Mouse (Mus musculus): ENCODE data around the gene Ankrd13b. TPM values are rescaled to one million over a fixed set of nuclear protein-coding genes. Genes with fewer than 3 reads are reported as not detected.

The Ankrd13b gene
- total RNA-seq, 1 experiment from 2014 or later, result 8.2 TPM

- DNase-seq, result no peak
Measured at GRCm38 (mm10) chr11:77492311-77492871, 2.9 kb upstream of the Ankrd13b start.

- DNase-seq, result peak; percentile 71
Measured at GRCm38 (mm10) chr11:77491502-77492291, 2.2 kb upstream of the Ankrd13b start.

- peak; percentile 95 for DNase-seq
Measured at GRCm38 (mm10) chr11:77491123-77491501, 1.6 kb upstream of the Ankrd13b start.

DNA sequence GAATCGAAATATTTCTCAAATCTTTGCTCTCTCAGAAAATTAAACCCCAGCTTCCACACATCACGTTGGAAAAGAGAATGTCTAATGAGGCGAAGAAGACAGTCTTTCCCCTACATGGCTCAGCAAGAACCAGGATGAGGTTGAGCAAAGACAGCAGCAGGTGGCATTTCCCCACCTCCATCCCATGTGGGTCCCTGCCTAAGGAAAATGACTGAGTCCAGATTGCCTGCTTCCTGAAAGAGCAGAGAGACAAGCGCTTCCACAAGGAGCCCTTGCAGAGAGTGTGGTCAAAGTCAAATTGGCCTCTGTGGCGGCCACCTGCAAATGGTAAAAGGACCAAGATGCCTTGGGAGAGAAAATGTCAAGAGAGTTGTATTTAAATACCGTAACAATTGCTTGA lies 973 bp upstream of the Ankrd13b start:
- no peak for DNase-seq

DNA sequence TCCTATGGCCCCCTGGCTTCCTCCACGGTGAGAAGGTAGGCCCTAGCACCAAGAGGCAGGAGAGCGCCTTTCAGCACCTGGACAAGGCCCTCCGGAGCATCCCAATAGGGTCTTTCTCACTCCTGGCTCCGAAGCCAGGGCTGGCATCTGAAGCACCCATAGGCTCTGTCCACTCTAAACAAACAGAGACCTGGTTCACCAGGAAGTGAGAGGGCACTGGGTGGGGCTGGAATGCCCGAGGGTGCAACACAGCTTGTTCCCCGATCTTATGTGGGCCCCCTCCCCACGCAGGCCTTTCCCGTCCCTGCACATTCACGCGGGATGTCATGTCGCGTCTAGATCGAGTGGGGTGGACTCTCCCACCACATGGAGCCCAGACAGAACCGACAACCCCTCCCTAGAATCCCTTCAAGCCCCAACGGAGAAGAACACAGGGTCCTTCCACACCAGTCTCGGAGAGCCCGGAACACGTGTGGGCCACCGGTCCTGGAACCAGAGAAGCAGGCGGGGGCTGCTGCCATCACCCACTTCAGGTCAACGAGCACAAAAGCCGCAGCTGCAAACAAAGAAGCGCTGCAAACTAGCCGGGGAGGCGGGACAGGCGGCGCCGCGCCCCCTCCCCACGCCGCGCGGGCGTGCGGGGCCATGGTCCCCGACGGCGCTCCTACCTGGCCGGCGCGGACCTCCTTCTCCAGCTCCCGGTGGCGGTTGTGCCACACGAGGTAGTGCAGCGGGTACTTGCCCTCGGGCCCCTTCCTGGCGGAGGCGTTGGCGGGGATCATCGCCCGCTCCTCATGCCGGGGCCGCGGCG lies 502 bp downstream of the Ankrd13b start:
- DNase-seq, result peak; percentile 9

GRCm38 (mm10) chr11:77486798-77487197 lies 2.7 kb downstream of the Ankrd13b start:
- peak; percentile 42 for DNase-seq

DNA sequence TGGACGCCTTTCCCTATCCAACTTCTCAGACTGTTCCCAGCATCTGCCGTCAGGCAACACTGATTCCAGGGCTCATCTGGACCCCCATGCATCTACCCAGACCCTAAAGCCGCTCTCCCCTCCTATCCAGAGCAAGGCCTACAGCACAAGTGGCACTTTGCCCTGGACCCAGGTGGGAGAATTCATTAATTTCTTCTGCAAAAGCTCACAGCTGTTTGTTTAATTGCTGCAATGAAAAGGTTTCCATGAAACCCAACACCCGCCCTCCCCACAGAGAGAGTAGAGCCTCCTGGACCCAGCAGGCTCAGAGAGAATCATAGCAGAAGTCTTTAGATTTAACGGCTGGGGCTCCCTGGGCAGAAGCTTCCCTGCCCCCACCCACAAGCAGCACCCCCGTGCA lies 4.2 kb downstream of the Ankrd13b start:
- DNase-seq, result no peak

DNA sequence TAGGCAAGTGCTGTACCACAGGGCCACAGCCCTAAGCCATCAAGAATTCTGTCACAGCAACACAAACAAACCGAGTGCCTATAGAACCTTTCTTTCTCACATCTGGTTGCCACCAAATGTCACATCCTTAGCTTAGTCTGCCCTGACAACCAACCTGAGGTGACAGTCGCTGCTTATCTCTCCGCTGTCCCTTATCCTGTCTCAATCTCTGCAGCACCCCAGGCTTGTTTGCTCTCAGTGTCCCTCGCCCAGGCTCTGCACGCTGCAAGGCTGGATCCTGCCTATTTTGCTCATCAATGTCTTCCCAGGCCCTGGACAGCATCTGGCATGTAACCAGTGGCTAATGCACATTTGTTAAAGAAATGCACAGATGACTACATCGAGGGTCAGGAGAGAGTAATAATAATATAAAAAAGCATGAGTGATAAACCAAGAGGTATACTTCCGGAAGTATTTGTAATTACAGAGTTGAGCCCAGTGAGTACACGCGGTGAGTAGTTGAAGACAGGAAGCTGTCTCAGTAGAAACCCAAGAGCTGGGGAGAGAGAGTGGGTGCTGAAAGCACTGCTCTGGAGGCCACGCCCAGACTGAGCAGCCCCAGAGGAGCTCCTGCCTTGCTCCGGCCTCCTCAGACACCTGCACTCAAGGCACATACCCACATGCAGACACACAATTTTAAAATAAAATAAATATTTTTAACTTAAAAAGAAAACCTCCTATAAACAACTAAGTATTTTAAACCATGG lies 5.8 kb downstream of the Ankrd13b start:
- DNase-seq, result no peak

GRCm38 (mm10) chr11:77483043-77483442 lies 6.4 kb downstream of the Ankrd13b start:
- DNase-seq, result no peak

GRCm38 (mm10) chr11:77476895-77477294 lies 12.6 kb downstream of the Ankrd13b start:
- DNase-seq, result no peak

DNA sequence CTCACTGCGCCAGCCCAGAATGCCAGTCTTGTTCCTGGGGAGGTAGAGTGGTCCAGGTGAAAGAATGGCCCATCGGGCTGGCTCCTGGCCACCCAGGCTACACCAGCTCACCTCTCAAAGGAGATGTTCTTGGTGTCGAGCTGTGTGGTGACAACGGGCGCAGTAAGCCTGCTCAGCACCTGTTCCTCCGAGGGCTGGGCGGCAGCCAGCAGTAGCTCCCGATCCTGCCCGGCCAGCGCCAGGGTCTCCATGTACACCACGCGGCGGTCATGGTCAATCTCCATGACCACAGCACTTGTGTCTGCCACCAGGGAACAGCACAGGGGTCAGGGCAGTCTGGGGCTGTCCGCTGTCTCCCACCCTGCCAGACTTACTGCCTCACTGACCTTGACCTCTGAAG lies 13.3 kb downstream of the Ankrd13b start:
- DNase-seq, result no peak

DNA sequence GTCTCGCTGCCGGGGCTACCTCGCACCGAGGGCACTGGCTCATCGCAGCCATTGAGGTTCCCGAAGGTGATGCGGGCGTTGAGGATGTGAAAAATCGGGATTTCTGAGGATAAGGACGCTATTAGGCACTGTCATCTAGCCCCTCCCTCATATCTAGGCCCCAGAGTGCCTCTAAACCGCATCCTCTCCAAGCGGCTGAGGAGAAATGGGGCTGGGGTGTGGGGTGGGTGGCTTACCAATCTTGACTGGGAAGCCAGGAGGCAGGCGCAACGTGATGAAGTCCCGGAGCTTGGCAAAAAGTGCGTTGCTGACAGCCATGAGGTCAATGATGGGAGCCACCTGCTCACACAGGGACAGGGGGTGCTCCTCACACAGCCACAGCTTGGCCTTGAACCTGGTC lies 16.7 kb downstream of the Ankrd13b start:
- no peak for DNase-seq

- DNase-seq, result no peak
Measured at GRCm38 (mm10) chr11:77471407-77471806, 18.1 kb downstream of the Ankrd13b start.

GRCm38 (mm10) chr11:77468397-77468796 lies 21.1 kb downstream of the Ankrd13b start:
- no peak for DNase-seq

GRCm38 (mm10) chr11:77467784-77468183 lies 21.7 kb downstream of the Ankrd13b start:
- DNase-seq, result peak; percentile 93

DNA sequence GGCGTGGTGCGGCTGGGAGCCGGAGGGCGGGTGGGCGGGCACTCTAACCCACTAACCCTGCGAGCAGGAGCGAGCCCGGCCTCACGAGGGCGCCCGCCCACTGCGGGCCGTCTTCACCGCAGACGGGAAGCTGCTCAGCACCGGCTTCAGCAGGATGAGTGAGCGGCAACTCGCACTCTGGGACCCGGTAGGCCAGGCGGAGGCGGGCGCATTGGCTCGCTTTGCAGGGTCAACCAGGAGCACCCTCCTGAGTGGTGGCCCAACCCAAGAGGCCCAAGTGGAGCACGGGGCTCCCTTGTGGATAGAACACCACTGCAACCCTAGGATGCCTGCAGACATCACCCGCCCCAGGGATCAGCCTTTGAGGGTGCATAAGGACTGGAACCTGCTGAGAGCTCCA lies 22.3 kb downstream of the Ankrd13b start:
- peak; percentile 88 for DNase-seq

DNA sequence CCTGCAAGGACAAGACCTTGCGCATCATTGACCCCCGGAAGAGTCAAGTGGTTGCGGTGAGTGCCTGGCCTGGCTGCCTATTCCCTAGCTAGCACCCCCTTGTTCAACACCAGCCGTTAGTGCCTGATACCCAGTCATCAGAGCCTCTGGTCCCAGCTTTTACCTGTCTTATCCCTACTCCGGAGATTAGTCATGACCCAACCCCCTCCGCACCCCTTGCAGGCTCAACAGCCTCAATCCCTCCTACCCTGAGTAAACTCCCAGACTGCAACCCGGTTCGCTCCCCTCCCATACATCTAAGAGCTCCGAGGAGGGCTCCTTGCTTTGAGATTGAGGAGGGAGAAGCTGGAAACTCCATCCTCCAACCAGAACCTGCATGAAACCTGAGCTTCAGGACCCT lies 22.9 kb downstream of the Ankrd13b start:
- no peak for DNase-seq

DNA sequence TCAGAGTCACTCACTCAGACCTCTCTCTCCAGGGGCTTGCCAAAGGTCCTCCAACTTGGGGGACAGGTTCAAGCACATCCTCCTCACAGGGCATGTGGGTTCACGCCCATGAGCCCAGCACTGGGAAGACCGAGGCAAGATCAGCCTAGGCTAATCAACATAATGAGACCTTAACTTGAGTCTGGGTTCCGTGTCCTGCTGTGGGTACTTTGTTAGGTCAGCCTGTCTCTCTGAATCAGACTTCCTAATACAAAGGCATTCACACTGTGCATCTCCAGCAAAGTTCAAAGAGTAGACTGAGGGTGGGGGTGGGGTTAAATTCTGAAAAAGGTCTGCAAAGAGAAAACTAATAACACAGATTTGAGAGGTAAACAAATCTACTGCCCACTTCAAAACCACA lies 24.4 kb downstream of the Ankrd13b start:
- DNase-seq, result no peak

- peak; percentile 86 for DNase-seq
Measured at GRCm38 (mm10) chr11:77464684-77465083, 24.8 kb downstream of the Ankrd13b start.

DNA sequence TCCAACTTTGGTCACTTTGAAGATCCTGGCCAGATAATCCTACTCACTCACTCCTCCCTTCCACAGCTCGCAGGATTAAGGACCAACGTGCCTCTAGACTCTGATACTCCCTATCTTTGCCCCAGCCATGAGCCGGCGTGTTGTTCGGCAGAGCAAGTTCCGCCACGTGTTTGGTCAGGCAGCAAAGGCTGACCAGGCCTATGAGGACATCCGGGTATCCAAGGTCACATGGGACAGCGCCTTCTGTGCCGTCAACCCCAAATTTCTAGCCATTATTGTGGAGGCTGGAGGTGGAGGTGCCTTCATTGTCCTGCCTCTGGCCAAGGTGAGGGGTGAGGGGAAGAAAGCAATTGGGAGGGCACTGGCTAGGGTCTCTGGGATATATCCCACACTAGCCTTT lies 25.7 kb downstream of the Ankrd13b start:
- DNase-seq, result no peak

DNA sequence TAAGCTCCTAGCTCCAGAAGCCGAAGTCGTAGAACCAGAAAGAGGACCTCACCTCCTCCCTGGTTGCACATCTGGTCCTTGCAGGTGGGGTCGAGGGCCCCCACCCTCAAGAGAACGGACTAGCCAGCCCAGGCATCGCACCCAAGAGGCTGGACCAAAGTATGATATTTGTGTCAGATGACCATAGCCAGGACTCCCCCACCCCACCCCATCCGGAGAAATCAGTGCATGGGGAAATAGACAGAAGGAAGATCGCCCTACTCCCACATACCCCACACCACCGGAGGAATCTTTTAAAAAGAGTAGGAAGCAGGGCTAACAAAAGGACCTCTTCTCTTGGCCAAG lies 26.4 kb downstream of the Ankrd13b start:
- no peak for DNase-seq

GRCm38 (mm10) chr11:77462283-77463100 lies 27.0 kb downstream of the Ankrd13b start, which contains the start of gene Coro6:
TSS of gene Coro6 (plus strand) at chr11:77462411.
- peak; percentile 89 for DNase-seq
